Mouse (Mus musculus): ENCODE measurements around the gene Sf3b3.

Sf3b3 gene

GRCm38 (mm10) chr8:110775721-110776120 is 70.9 kb downstream of the Sf3b3 start:
- no peak for DNase-seq (ENCODE audit: low read depth, low spot score)

- DNase-seq (ENCODE audit: low read depth, low spot score): no peak
Measured at GRCm38 (mm10) chr8:110775316-110775715, 71.3 kb downstream of the Sf3b3 start.

- no peak for DNase-seq (ENCODE audit: low read depth, low spot score)
Measured at GRCm38 (mm10) chr8:110774725-110775124, 71.9 kb downstream of the Sf3b3 start.

GRCm38 (mm10) chr8:110774047-110774446 is 72.5 kb downstream of the Sf3b3 start:
- DNase-seq (ENCODE audit: low read depth, low spot score): no peak

GRCm38 (mm10) chr8:110772452-110772851 is 74.1 kb downstream of the Sf3b3 start:
- DNase-seq (ENCODE audit: low read depth, low spot score): no peak

GRCm38 (mm10) chr8:110767261-110767660 is 79.3 kb downstream of the Sf3b3 start:
- no peak for DNase-seq (ENCODE audit: low read depth, low spot score)

GRCm38 (mm10) chr8:110764671-110765070 is 81.9 kb downstream of the Sf3b3 start:
- no peak for DNase-seq (ENCODE audit: low read depth, low spot score)

GRCm38 (mm10) chr8:110761988-110762387 is 84.6 kb downstream of the Sf3b3 start:
- no peak for DNase-seq (ENCODE audit: low read depth, low spot score)

GRCm38 (mm10) chr8:110761185-110761584 is 85.4 kb downstream of the Sf3b3 start:
- no peak for DNase-seq (ENCODE audit: low read depth, low spot score)

GRCm38 (mm10) chr8:110760280-110760940 is 86.2 kb downstream of the Sf3b3 start:
- DNase-seq (ENCODE audit: low read depth, low spot score): no peak
